Mouse (Mus musculus): ENCODE results near the gene Sobp. TPM values are rescaled to one million over a fixed set of nuclear protein-coding genes. Genes with fewer than 3 reads are reported as not detected.
A peak's percentile ranks its signal among the peaks of the same experiment; 100 is the strongest.

The Sobp gene
- polyA plus RNA-seq, 1 experiment from 2014 or later, result 1.3 TPM

DNA sequence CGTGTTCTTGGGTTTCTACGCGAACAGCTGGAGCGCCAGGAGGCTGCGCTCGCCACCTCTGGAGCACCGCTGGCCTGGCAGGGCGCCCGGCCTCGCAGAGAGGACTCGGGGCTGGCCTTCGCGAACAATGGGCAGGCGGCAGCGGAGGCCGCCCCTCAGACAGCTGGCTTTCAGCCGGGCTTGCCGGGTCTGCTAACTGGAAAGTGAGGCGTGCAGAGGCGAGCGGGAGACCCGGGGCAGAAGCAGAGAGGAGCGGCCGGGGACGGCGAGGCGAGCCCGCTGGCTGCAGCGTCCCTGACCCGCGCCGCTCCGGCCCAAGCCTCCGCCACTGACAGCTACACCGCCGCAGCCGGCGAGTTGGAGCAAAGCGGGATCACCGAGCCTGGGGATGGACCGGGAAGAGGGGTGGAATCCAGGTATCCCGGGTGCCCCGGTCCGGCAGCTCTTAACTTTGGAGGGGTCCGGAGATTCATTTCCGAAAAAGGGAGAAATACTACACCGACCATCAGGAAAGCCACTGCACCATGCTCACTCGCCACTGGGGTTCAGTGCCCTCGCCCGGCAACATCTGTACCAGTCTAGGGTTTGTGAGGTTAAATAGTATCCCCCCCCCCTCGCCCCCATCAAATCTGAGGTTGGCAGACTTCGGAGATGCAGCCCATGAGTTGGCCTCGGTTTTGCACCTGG lies 1.0 kb downstream of the Sobp start:
- WGBS, result under 1% methylated on average over 53 of the region's 53 CpGs
- DNase-seq (ENCODE audit: low spot score), result peak; percentile 80
- Histone ChIP-seq H3K4me1 (peaks cover 25% of the 10 kb centered on the region), H3K4me3 (peak overlapping the region; percentile 89), H3K36me3 (no peaks in the 10 kb centered on the region), H3K9me3 (no peaks in the 10 kb centered on the region), H3K27me3 (ENCODE audit: insufficient read depth, poor library complexity, severe bottlenecking) (peaks cover 51% of the 10 kb centered on the region), H3K27ac (peak overlapping the region; percentile 88)

DNA sequence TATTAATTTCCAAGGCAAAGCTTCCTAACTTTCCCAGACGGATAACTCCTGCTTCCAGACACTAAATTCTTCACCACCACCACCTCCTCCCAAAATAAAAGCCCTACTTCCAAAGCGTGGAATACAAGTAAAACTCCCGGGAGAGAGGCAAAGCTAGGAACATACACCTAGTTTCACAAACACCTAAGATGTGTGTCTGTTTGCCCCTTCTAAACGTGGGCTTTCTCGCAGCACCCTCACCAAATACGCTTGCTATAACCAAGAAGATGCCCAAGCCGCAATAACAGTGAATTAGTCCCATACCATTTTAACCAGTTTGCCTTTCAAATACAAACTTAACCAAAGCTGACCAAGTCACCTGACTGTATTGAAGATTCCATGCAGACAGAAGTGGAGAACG lies 1.8 kb downstream of the Sobp start:
- no peak for DNase-seq (ENCODE audit: low spot score)

DNA sequence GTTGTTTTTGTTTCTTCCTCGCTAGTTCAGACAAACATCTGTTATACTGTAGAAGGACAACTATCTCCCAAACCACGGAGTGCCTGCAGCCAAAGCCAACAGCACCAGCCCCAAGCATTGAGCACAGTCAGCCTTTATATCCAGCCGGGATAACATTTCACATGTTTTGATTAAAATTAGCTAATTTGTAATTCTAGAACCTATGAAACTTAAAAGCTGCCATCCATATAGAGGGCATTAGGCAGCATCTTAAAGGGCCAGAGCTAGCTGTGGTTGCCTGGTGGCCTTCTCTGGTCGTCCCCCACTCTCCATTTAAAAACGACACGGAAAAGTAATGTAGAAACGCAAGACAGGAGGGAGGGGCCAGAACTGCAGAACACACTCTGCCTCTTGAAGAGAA lies 2.3 kb downstream of the Sobp start:
- Histone ChIP-seq H3K4me3 (peak overlapping the region; percentile 89), H3K9me3 (no peaks in the 10 kb centered on the region), H3K36me3 (no peaks in the 10 kb centered on the region), H3K27me3 (ENCODE audit: insufficient read depth, poor library complexity, severe bottlenecking) (peaks cover 40% of the 10 kb centered on the region), H3K27ac (no peak overlapping the region), H3K4me1 (peaks cover 25% of the 10 kb centered on the region)
- WGBS, result 7% methylated on average over 7 of the region's 7 CpGs
- DNase-seq (ENCODE audit: low spot score), result no peak

More for the DNA sequence above, 1.8 kb downstream of the Sobp start:
- H3K9me3 ChIP-seq, result no peaks in the 10 kb centered on the region
- peak overlapping the region; percentile 89 for H3K4me3 ChIP-seq
- H3K4me1 ChIP-seq, result peaks cover 25% of the 10 kb centered on the region
- H3K36me3 ChIP-seq, result no peaks in the 10 kb centered on the region
- H3K27ac ChIP-seq, result no peak overlapping the region
- H3K27me3 ChIP-seq (ENCODE audit: insufficient read depth, poor library complexity, severe bottlenecking), result peaks cover 44% of the 10 kb centered on the region
- 8% methylated on average over 8 of the region's 8 CpGs for WGBS

DNA sequence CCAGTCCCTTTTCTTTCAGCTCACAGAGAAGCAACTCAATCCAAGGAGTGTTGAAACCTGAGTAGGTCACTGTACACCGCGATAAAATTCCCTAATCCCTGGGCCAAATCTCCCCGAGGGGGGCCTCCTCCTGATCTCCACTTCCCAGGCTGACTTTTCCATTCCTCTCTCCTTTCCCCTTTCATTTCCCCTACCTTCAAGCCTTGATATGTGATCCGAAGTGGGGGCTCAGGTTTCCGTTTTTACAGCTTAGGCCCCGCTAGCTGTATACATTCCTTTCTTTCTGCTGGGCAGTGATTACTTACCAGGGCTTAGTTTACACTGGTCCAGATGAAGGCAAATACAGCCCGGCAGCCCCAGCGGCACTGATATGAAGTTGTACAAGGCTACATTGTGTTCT lies 3.2 kb downstream of the Sobp start:
- Histone ChIP-seq H3K4me1 (peaks cover 25% of the 10 kb centered on the region), H3K4me3 (peak overlapping the region; percentile 47), H3K9me3 (no peaks in the 10 kb centered on the region), H3K27me3 (ENCODE audit: insufficient read depth, poor library complexity, severe bottlenecking) (peaks cover 33% of the 10 kb centered on the region), H3K27ac (peak overlapping the region; percentile 44; the same call in 1 of the 2 replicates), H3K36me3 (no peaks in the 10 kb centered on the region)
- DNase-seq (ENCODE audit: low spot score), result no peak
- WGBS, result under 1% methylated on average over 8 of the region's 8 CpGs

DNA sequence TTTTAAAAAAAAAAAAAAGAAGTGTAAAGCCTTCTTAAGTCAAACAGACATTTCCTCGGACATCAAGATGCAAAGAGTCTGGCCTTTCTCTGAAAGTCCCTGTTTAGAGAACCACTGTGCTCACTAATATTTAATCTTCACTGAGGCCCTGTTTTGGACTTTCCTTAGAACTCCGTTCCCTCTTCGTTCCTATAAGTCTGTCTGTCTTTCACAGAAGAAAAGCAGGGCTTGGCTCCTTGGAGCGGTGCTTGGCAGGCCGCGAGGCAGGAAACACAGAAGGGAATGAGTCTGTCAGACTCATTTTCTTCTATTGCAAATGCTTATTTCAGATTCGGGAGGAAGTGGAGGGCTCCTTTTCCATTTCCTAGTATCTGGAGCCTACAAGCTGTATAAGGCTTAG lies 5.5 kb downstream of the Sobp start:
- H3K4me3 ChIP-seq, result no peak overlapping the region
- peaks cover 20% of the 10 kb centered on the region for H3K4me1 ChIP-seq
- no peak overlapping the region; the same call in 1 of the 2 replicates for H3K27ac ChIP-seq
- DNase-seq (ENCODE audit: low spot score), result no peak
- 75% methylated on average over 7 of the region's 7 CpGs for WGBS
- no peaks in the 10 kb centered on the region for H3K9me3 ChIP-seq
- peaks cover 14% of the 10 kb centered on the region for H3K27me3 ChIP-seq (ENCODE audit: insufficient read depth, poor library complexity, severe bottlenecking)
- no peaks in the 10 kb centered on the region for H3K36me3 ChIP-seq

DNA sequence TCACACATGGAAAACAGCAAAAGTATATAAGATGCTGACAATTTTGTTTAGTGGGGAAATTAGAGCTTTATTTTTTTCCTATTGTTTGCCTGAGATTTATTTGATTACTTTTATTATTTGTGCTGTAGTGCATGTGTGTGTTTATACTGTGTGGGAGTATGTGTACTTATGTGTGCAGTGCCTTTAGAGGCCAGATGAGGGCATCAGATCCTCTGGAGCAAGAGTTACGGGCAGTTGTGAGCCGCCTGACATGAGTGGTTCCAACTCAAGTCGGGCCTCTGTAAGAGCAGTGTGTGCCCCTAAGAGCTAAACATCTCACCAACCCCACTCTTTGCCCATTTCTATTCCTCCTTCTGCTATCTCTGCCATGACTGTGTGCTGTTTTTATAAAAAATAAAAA lies 7.5 kb downstream of the Sobp start:
- Histone ChIP-seq H3K4me3 (no peak overlapping the region), H3K9me3 (0 out of 2 replicates have a peak, but pooled peaks cover 4% of the 10 kb centered on the region), H3K27ac (no peak overlapping the region), H3K4me1 (peaks cover 10% of the 10 kb centered on the region), H3K27me3 (ENCODE audit: insufficient read depth, poor library complexity, severe bottlenecking) (no peaks in the 10 kb centered on the region), H3K36me3 (peaks cover 2% of the 10 kb centered on the region; the same call in 1 of the 2 replicates)
- no peak for DNase-seq (ENCODE audit: low spot score)
- WGBS, result 85% methylated on average over 3 of the region's 3 CpGs

DNA sequence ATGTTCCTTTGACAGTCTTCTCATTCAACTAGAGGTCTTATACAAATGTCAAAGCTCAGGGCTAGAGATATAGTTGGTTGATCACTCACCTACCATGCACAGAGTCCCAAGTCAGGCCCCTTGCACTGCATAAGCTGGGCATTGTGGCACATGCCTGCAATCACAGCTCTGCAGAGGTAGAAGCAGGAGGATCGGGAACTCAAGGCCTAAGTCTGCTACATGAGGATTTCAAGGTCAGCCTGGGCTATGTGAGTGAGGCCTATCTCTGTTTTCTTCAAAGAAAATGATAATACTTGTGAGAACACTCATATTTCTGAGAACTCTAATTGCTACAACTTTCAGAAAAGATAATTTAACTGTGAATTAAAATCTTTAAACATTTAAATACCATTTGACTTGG lies 8.2 kb downstream of the Sobp start:
- H3K36me3 ChIP-seq, result peaks cover 2% of the 10 kb centered on the region; the same call in 1 of the 2 replicates
- WGBS, result 58% methylated on average over 1 of the region's 1 CpGs
- H3K9me3 ChIP-seq, result 0 out of 2 replicates have a peak, but pooled peaks cover 4% of the 10 kb centered on the region
- no peak for DNase-seq (ENCODE audit: low spot score)
- H3K4me1 ChIP-seq, result peaks cover 8% of the 10 kb centered on the region
- no peak overlapping the region for H3K27ac ChIP-seq
- H3K27me3 ChIP-seq (ENCODE audit: insufficient read depth, poor library complexity, severe bottlenecking), result no peaks in the 10 kb centered on the region
- H3K4me3 ChIP-seq, result no peak overlapping the region

DNA sequence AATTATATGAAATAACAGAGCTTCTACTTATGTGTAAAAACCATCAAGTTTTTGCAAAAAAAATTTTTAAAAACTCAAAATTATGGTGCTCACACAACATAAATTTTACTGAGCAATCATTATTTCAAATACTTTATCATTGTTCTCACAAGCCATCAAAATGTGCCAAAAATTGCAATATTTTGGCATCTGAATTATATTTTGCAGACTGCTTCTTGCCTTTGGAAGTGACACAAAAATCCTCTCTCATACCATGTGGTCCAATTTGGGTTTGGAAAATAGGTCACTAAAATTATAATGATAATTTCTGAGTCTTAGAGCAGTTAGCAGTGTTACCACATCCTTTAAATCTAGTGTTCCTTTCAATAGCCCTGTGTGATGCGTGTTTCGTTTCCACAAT lies 9.9 kb downstream of the Sobp start:
- H3K9me3 ChIP-seq, result 0 out of 2 replicates have a peak, but pooled peaks cover 4% of the 10 kb centered on the region
- H3K4me1 ChIP-seq, result peaks cover 4% of the 10 kb centered on the region; the same call in 1 of the 2 replicates
- no peaks in the 10 kb centered on the region for H3K27me3 ChIP-seq (ENCODE audit: insufficient read depth, poor library complexity, severe bottlenecking)
- H3K4me3 ChIP-seq, result no peak overlapping the region
- H3K36me3 ChIP-seq, result peaks cover 2% of the 10 kb centered on the region; the same call in 1 of the 2 replicates
- WGBS, result 91% methylated on average over 2 of the region's 2 CpGs
- no peak overlapping the region for H3K27ac ChIP-seq
- no peak for DNase-seq (ENCODE audit: low spot score)

DNA sequence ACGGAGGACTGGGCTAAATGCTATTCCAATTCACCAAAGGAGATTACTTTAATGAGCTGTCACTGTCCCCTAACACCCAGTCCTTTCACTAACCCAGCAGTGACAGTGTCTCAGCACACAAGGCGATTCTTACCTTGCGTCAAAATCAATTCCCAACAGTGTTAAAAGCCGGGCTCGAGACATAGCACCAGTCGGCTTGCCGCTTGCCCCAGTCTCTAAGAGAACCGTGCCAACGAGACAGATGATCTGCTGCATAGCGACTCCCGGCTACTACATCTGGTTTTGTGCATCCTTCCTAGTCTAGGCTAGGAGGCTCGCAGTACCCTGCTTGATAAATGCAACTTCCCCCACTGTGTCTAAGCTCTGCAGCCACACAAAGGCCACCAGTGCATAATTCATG lies 12.0 kb downstream of the Sobp start:
- H3K4me1 ChIP-seq, result peaks cover 11% of the 10 kb centered on the region
- WGBS, result 87% methylated on average over 12 of the region's 12 CpGs
- no peak for DNase-seq (ENCODE audit: low spot score)
- no peaks in the 10 kb centered on the region for H3K27me3 ChIP-seq (ENCODE audit: insufficient read depth, poor library complexity, severe bottlenecking)
- no peak overlapping the region for H3K4me3 ChIP-seq
- H3K27ac ChIP-seq, result no peak overlapping the region
- peaks cover 2% of the 10 kb centered on the region; the same call in 1 of the 2 replicates for H3K36me3 ChIP-seq
- H3K9me3 ChIP-seq, result 0 out of 2 replicates have a peak, but pooled peaks cover 4% of the 10 kb centered on the region

DNA sequence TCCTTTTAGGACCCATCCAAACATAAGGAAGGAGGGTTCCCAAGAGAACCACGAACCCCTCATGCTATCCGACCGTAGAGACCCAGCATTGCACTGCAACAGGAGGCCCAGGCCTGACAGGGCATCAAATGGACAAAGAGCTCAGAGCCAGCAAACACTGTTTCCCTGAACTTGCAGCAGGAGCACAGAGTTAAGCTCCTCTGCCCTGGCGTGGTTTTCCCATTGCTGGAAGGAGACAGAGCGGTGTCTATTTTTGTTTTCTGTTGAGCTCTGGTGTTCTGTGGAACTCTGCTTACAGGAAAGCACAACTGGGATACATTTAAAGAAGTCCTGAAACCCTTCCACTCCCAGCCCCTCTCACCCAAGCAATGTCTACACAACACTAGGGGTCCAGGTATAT lies 15.0 kb downstream of the Sobp start:
- 60% methylated on average over 5 of the region's 5 CpGs for WGBS
- 0 out of 2 replicates have a peak, but pooled peaks cover 4% of the 10 kb centered on the region for H3K9me3 ChIP-seq
- peak overlapping the region; percentile 30; the same call in 1 of the 2 replicates for H3K27ac ChIP-seq
- peaks cover 2% of the 10 kb centered on the region; the same call in 1 of the 2 replicates for H3K36me3 ChIP-seq
- H3K4me1 ChIP-seq, result peaks cover 22% of the 10 kb centered on the region
- no peaks in the 10 kb centered on the region for H3K27me3 ChIP-seq (ENCODE audit: insufficient read depth, poor library complexity, severe bottlenecking)
- no peak for DNase-seq (ENCODE audit: low spot score)
- H3K4me3 ChIP-seq, result no peak overlapping the region; the same call in 1 of the 2 replicates

DNA sequence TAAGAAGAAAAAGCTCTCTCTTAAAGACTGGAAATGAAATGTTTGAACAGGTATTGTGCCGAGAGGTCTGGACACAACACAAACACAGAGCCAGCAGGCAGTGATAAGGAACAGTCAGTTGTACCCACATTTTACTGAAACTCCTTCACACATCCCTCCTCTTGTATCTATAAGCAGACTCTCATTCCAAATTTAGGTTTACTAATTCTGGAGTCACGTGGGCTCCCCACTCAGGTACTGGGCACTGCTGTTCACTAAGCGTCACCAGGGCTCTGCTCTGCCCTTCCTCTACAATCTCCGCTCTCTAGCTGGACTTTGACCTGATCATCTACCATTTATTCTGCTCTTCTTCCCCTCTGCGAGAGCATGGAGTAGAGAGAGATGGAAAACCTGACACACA lies 15.4 kb downstream of the Sobp start:
- H3K36me3 ChIP-seq, result peaks cover 2% of the 10 kb centered on the region; the same call in 1 of the 2 replicates
- DNase-seq (ENCODE audit: low spot score), result no peak
- H3K9me3 ChIP-seq, result 0 out of 2 replicates have a peak, but pooled peaks cover 4% of the 10 kb centered on the region
- no peak overlapping the region; the same call in 1 of the 2 replicates for H3K4me3 ChIP-seq
- WGBS, result 56% methylated on average over 5 of the region's 5 CpGs
- H3K27me3 ChIP-seq (ENCODE audit: insufficient read depth, poor library complexity, severe bottlenecking), result no peaks in the 10 kb centered on the region
- peak overlapping the region; percentile 30; the same call in 1 of the 2 replicates for H3K27ac ChIP-seq
- H3K4me1 ChIP-seq, result peaks cover 22% of the 10 kb centered on the region

DNA sequence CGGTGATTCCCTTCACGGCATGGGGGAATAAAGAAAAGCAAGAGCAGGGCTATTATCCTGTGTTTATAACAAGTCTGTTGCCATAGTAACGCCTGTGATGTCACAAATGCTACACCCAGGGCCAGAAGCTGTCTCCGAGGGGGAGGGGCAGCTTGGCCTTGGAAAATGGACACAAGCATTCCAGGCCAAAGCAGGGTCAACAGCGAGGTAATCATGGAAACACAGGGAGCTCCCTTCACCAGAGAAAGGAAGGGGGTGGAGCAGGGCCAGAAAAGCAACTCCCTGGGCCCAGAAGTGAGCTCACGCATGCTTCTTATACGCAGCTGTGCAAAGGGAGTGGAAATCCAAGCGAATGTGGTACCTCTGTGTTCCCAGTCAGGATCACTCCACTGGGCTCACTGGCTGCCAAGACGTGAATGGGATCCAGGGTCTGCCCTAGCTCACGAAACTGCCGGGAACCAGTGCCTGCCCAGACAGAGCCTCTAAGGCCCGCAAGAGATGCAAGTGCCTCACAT lies 19.2 kb downstream of the Sobp start:
- no peaks in the 10 kb centered on the region for H3K36me3 ChIP-seq
- H3K4me3 ChIP-seq, result peak overlapping the region; percentile 16; the same call in 1 of the 2 replicates
- H3K27ac ChIP-seq, result peak overlapping the region; percentile 76
- H3K27me3 ChIP-seq (ENCODE audit: insufficient read depth, poor library complexity, severe bottlenecking), result no peaks in the 10 kb centered on the region
- peaks cover 22% of the 10 kb centered on the region for H3K4me1 ChIP-seq
- H3K9me3 ChIP-seq, result no peaks in the 10 kb centered on the region
- peak; percentile 91 for DNase-seq (ENCODE audit: low spot score)
- WGBS, result 31% methylated on average over 12 of the region's 12 CpGs

DNA sequence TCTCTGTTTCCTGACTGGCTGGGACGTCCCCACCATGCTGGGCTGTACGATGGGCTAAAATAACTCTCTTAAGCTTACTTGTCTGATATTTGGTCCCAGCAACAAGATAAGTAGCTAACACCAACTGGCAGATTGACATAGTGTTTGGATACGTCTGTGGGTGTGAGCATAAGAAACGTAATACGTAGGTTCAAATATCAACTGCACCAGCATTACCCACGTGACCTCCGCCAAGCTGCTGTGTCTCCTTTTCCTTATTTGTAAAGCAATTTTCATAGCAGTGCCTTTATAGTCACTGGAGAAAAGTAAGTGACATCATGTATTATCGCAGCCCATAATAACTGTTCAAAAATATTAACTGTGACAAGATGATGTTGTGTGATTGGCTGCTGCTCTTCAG lies 21.7 kb downstream of the Sobp start:
- Histone ChIP-seq H3K4me1 (peaks cover 10% of the 10 kb centered on the region), H3K36me3 (peaks cover 4% of the 10 kb centered on the region; the same call in 1 of the 2 replicates), H3K4me3 (no peak overlapping the region), H3K27me3 (ENCODE audit: insufficient read depth, poor library complexity, severe bottlenecking) (no peaks in the 10 kb centered on the region), H3K9me3 (no peaks in the 10 kb centered on the region), H3K27ac (no peak overlapping the region)
- DNase-seq (ENCODE audit: low spot score), result no peak
- 78% methylated on average over 8 of the region's 8 CpGs for whole genome bisulfite sequencing

All from heart, embryonic 10.5 days (tissue).